Mouse (Mus musculus): Measurements from ENCODE around the gene Enox1. TPM values are rescaled to one million over a fixed set of nuclear protein-coding genes. Genes with fewer than 3 reads are reported as not detected.

The Enox1 gene
- total RNA-seq, 2 experiments from 2014 or later: 3.3 to 4.0 TPM

GRCm38 (mm10) chr14:77375054-77375453, 218.5 kb downstream of the Enox1 start:
- no peak for DNase-seq

GRCm38 (mm10) chr14:77375618-77376017, 219.1 kb downstream of the Enox1 start:
- DNase-seq: no peak

- no peak for DNase-seq
These were observed 220.2 kb downstream of the Enox1 start for GRCm38 (mm10) chr14:77376731-77377130.

- DNase-seq: no peak
These were observed 220.9 kb downstream of the Enox1 start for GRCm38 (mm10) chr14:77377439-77377838.

- no peak for DNase-seq
These were observed 221.3 kb downstream of the Enox1 start for GRCm38 (mm10) chr14:77377873-77378272.

GRCm38 (mm10) chr14:77381532-77381931, 225.0 kb downstream of the Enox1 start:
- no peak for DNase-seq

GRCm38 (mm10) chr14:77385621-77386020, 229.1 kb downstream of the Enox1 start:
- no peak for DNase-seq

- no peak for DNase-seq
These were observed 231.3 kb downstream of the Enox1 start for GRCm38 (mm10) chr14:77387877-77388276.

GRCm38 (mm10) chr14:77389276-77389675, 232.7 kb downstream of the Enox1 start:
- DNase-seq: no peak

- no peak for DNase-seq
These were observed 235.9 kb downstream of the Enox1 start for GRCm38 (mm10) chr14:77392476-77392875.

- no peak for DNase-seq
These were observed 249.9 kb downstream of the Enox1 start for GRCm38 (mm10) chr14:77406241-77407114.

GRCm38 (mm10) chr14:77409271-77409940, 252.8 kb downstream of the Enox1 start:
- no peak for DNase-seq

GRCm38 (mm10) chr14:77410354-77410753, 253.8 kb downstream of the Enox1 start:
- DNase-seq: no peak

GRCm38 (mm10) chr14:77413106-77413505, 256.5 kb downstream of the Enox1 start:
- no peak for DNase-seq

- no peak for DNase-seq
These were observed 259.8 kb downstream of the Enox1 start for GRCm38 (mm10) chr14:77416358-77416757.

GRCm38 (mm10) chr14:77421031-77421430, 264.5 kb downstream of the Enox1 start:
- DNase-seq: no peak

GRCm38 (mm10) chr14:77423194-77423593, 266.6 kb downstream of the Enox1 start:
- no peak for DNase-seq

- DNase-seq: no peak
These were observed 282.9 kb downstream of the Enox1 start for GRCm38 (mm10) chr14:77439426-77439825.

- DNase-seq: no peak
These were observed 284.2 kb downstream of the Enox1 start for GRCm38 (mm10) chr14:77440805-77441204.

GRCm38 (mm10) chr14:77441541-77441940, 285.0 kb downstream of the Enox1 start:
- DNase-seq: no peak

- DNase-seq: no peak
These were observed 291.4 kb downstream of the Enox1 start for GRCm38 (mm10) chr14:77448001-77448400.

- no peak for DNase-seq
These were observed 295.4 kb downstream of the Enox1 start for GRCm38 (mm10) chr14:77451916-77452315.

GRCm38 (mm10) chr14:77456066-77456465, 299.5 kb downstream of the Enox1 start:
- no peak for DNase-seq

- no peak for DNase-seq
These were observed 300.3 kb downstream of the Enox1 start for GRCm38 (mm10) chr14:77456876-77457275.
